Mouse (Mus musculus) cortical plate, adult 2 months (tissue): Measurements from ENCODE around the gene Ttc23. TPM values are rescaled to one million over a fixed set of nuclear protein-coding genes. Genes with fewer than 3 reads are reported as not detected.
A peak's percentile ranks its signal among the peaks of the same experiment; 100 is the strongest.

Experiments used
- H3K27ac ChIP-seq: fragments of 200-500 bp; 2 replicates; pipeline ENCODE4 v1.5.1; 2012; ENCODE audit warnings: low read length, control low read depth, inconsistent platforms; ENCODE audit not compliant: insufficient read depth
- H3K4me1 ChIP-seq: fragments of 200-500 bp; 2 replicates; pipeline ENCODE4 v1.6.1; 2011; ENCODE audit warnings: low read length; ENCODE audit not compliant: control insufficient read depth, insufficient read depth
- H3K4me3 ChIP-seq: fragments of 200-500 bp; 2 replicates; pipeline ENCODE4 v1.5.1; 2011; ENCODE audit warnings: mild to moderate bottlenecking, low read length, control low read depth; ENCODE audit not compliant: insufficient read depth
- CTCF ChIP-seq: fragments of 200-500 bp; IDR thresholded peaks from 2 replicates; pipeline ENCODE4 v1.5.1; 2011; ENCODE audit warnings: mild to moderate bottlenecking, control low read depth, low read length; ENCODE audit not compliant: insufficient read depth; ENCODE audit errors: extremely low read depth
- POLR2A ChIP-seq: fragments of 200-500 bp; IDR thresholded peaks from 2 replicates; pipeline ENCODE4 v1.6.1; 2011; ENCODE audit warnings: mild to moderate bottlenecking, low read length, control low read depth; ENCODE audit not compliant: insufficient read depth; ENCODE audit errors: extremely low read depth
- polyA plus RNA-seq: library from polyadenylated mRNA; depleted of rRNA; stranded (reverse); fragments of >200 nt; gene quantifications from 2 replicates; pipeline ENCODE4 v1.2.3, GENCODE M21; 2012

Ttc23 gene
- polyA plus RNA-seq, 1 experiment, result 5.4 TPM

- TF ChIP-seq CTCF (no peak), POLR2A (no peak)
- no peak overlapping the region for H3K27ac ChIP-seq
These were observed 108.2 kb downstream of the Ttc23 start for GRCm38 (mm10) chr7:67755366-67755765.

GRCm38 (mm10) chr7:67756636-67757035, 109.4 kb downstream of the Ttc23 start:
- H3K4me1 ChIP-seq, result no peaks in the 10 kb centered on the region
- no peak overlapping the region for H3K4me3 ChIP-seq
- TF ChIP-seq POLR2A (no peak), CTCF (no peak)
- H3K27ac ChIP-seq, result no peak overlapping the region

More at GRCm38 (mm10) chr7:67755366-67755765, 108.2 kb downstream of the Ttc23 start:
- no peaks in the 10 kb centered on the region for H3K4me1 ChIP-seq
- H3K4me3 ChIP-seq, result no peak overlapping the region

- peak overlapping the region; percentile 59 for H3K4me3 ChIP-seq
- H3K27ac ChIP-seq, result peak overlapping the region; percentile 81
- TF ChIP-seq POLR2A, result no peak
- TF ChIP-seq CTCF, result no peak
- H3K4me1 ChIP-seq, result no peaks in the 10 kb centered on the region
These were observed 111.3 kb downstream of the Ttc23 start for GRCm38 (mm10) chr7:67758506-67758857.

- TF ChIP-seq CTCF, result no peak
- no peak for TF ChIP-seq POLR2A
- no peaks in the 10 kb centered on the region for H3K4me1 ChIP-seq
- H3K27ac ChIP-seq, result peak overlapping the region; percentile 81
- peak overlapping the region; percentile 59 for H3K4me3 ChIP-seq
These were observed 111.8 kb downstream of the Ttc23 start for GRCm38 (mm10) chr7:67758858-67759628.

- peak; percentile 58 for TF ChIP-seq CTCF
- no peak for TF ChIP-seq POLR2A
These were observed 112.4 kb downstream of the Ttc23 start, which contains the start of gene Synm for GRCm38 (mm10) chr7:67759629-67759995. Gene Synm (minus strand): TSS chr7:67759742.

GRCm38 (mm10) chr7:67763625-67764024, 116.4 kb downstream of the Ttc23 start:
- H3K4me3 ChIP-seq, result no peak overlapping the region
- no peaks in the 10 kb centered on the region for H3K4me1 ChIP-seq
- no peak for TF ChIP-seq CTCF
- no peak for TF ChIP-seq POLR2A
- no peak overlapping the region for H3K27ac ChIP-seq

More at GRCm38 (mm10) chr7:67759629-67759995, 112.4 kb downstream of the Ttc23 start, which contains the start of gene Synm:
- peak within 1 kb of the TSS; percentile 81 for H3K27ac ChIP-seq
- no peaks in the 10 kb centered on the region for H3K4me1 ChIP-seq
- peak within 1 kb of the TSS; percentile 59 for H3K4me3 ChIP-seq

- H3K27ac ChIP-seq, result no peak overlapping the region
These were observed 120.9 kb downstream of the Ttc23 start for GRCm38 (mm10) chr7:67768125-67768524.

GRCm38 (mm10) chr7:67769487-67769886, 122.3 kb downstream of the Ttc23 start:
- H3K27ac ChIP-seq, result no peak overlapping the region
- H3K4me3 ChIP-seq, result no peak overlapping the region
- H3K4me1 ChIP-seq, result no peaks in the 10 kb centered on the region
- no peak for TF ChIP-seq CTCF
- no peak for TF ChIP-seq POLR2A

More at GRCm38 (mm10) chr7:67768125-67768524, 120.9 kb downstream of the Ttc23 start:
- Histone ChIP-seq H3K4me3 (no peak overlapping the region), H3K4me1 (no peaks in the 10 kb centered on the region)
- TF ChIP-seq CTCF (no peak), POLR2A (no peak)

- no peak overlapping the region for H3K27ac ChIP-seq
- no peaks in the 10 kb centered on the region for H3K4me1 ChIP-seq
- TF ChIP-seq POLR2A, result no peak
- no peak for TF ChIP-seq CTCF
- H3K4me3 ChIP-seq, result no peak overlapping the region
These were observed 125.0 kb downstream of the Ttc23 start for GRCm38 (mm10) chr7:67772231-67772630.

GRCm38 (mm10) chr7:67775623-67776022, 128.4 kb downstream of the Ttc23 start:
- no peak overlapping the region for H3K27ac ChIP-seq
- TF ChIP-seq POLR2A, result no peak

More at GRCm38 (mm10) chr7:67775623-67776022, 128.4 kb downstream of the Ttc23 start:
- H3K4me1 ChIP-seq, result no peaks in the 10 kb centered on the region
- no peak overlapping the region for H3K4me3 ChIP-seq
